Mouse (Mus musculus) layer of hippocampus, adult 2 months (tissue): ENCODE data around the gene Ces1g. TPM values are rescaled to one million over a fixed set of nuclear protein-coding genes. Genes with fewer than 3 reads are reported as not detected.

Source experiments
- DNase-seq, 2 experiments: peaks; one replicate each; pipeline ENCODE4 v3.0.0; 2022; ENCODE audit warnings: low spot score in 2 of 2
- H3K27ac ChIP-seq: fragments of 200-600 bp; 2 replicates; pipeline ENCODE4 v1.8.1; 2022
- H3K4me3 ChIP-seq: fragments of 200-600 bp; 2 replicates; pipeline ENCODE4 v1.8.1; 2022; ENCODE audit warnings: mild to moderate bottlenecking
- CTCF ChIP-seq: fragments of 200-600 bp; conservative IDR thresholded peaks from 2 replicates; pipeline ENCODE4 v1.8.1; 2022; ENCODE audit warnings: antibody characterized with exemption, mild to moderate bottlenecking, moderate library complexity
- long read RNA-seq, 2 experiments: library from polyadenylated mRNA; stranded (forward); transcript quantifications; one replicate each; pipeline ENCODE4 v2.0.0; 2021; ENCODE audit warnings: borderline mapping rate in 2 of 2
- total RNA-seq, 2 experiments: library from RNA; stranded (reverse); gene quantifications; 2 replicates each; pipeline ENCODE4 v1.2.3; 2021

The Ces1g gene
- not detected for total RNA-seq
- long read RNA-seq, experiment 1, result 0 reads
- long read RNA-seq, experiment 2, result 0 reads

DNA sequence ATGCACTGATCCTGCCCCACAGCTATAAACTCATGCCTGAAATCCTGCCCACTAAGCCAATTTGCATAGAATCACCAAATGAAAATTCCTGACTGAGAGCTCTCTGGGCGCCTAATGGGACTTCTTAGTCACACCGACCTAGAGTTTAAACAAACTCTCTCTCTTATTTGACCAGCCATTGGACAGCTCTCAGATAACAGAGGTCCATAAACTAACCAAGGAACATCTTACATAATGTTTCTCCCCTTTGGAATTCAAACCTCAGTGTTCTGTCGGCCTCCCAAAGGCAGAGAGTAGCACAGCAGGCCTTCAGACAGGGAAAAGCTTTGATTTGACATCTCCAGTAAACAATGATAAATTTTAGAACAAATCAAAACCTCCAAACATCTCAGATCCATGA is at the start of gene Ces1g:
Ces1g (minus strand) TSS at position 102 of the 400 bp plus-strand sequence.
- Histone ChIP-seq H3K4me3 (no peak within 1 kb of the TSS), H3K27ac (no peak within 1 kb of the TSS)
- TF ChIP-seq CTCF, result no peak
- DNase-seq, result no peak

- H3K27ac ChIP-seq, result no peak within 1 kb of the TSS
- no peak for TF ChIP-seq CTCF
- H3K4me3 ChIP-seq, result no peak within 1 kb of the TSS
- DNase-seq, result no peak
Observed at GRCm38 (mm10) chr8:93379625-93380024, 42.5 kb upstream of the Ces1g start, which contains the start of gene Ces1h. Ces1h (minus strand) TSS chr8:93379725.

DNA sequence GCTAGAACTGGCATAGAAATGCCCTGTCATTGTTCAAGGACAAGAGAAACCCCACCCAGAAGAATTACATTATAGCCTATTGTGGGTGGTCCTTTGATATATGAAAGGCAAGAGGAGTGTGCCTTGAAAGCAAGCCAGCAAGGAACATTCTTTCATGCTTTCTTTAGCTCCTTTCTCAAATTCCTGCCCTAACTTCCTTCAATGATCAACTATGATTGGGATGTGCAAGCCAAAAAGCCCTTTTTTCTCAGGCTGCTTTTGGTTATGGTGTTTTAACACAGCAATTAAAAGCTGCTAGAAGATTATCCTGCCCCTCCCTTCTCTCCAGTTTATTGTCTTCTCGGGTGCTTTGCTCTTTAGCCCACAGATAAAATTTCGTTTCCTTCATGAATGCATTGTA is 32.4 kb upstream of the Ces1g start:
- no peak overlapping the region for H3K27ac ChIP-seq
- no peak for DNase-seq
- H3K4me3 ChIP-seq, result no peak overlapping the region
- TF ChIP-seq CTCF, result no peak

DNA sequence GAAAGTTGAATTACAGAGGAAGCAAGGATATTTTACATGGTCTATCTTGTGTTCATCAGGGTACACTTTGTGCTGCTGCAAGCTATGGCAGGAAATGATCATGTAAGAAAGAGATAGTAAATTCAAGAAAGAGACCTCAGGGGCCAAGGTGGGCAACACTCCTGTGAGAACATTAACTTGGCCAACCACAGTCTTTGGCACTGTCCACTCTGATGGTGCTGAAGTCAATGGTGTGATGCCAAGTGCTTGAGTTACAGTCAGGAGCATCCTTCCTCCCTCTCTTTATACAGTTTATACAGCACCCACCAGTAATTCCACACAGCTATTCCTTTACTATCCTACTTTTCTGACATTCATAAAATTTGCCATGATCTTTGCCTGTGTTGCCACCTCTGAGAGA is 23.0 kb upstream of the Ces1g start:
- TF ChIP-seq CTCF, result no peak
- Histone ChIP-seq H3K27ac (no peak overlapping the region), H3K4me3 (no peak overlapping the region)
- no peak for DNase-seq

DNA sequence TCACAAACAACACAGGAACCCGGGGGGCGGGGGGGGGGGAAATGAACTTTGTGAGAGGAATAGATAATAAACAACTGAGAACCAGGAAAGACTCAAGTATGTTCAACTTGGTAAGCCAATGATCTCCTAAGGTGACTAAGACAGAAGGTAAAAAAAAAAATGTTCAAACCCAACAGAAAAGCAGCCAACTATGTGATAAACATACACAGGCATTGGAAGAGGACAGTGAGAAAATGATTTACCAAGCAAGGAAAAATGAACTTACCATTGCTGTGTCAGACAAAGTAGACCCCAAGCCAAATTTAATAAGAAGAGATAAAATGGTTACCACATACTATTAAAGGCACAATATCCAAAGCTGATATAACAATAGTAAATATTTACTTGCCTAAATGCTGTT is 2.4 kb upstream of the Ces1g start:
- Histone ChIP-seq H3K27ac (no peak overlapping the region), H3K4me3 (no peak overlapping the region)
- no peak for DNase-seq
- no peak for TF ChIP-seq CTCF

DNA sequence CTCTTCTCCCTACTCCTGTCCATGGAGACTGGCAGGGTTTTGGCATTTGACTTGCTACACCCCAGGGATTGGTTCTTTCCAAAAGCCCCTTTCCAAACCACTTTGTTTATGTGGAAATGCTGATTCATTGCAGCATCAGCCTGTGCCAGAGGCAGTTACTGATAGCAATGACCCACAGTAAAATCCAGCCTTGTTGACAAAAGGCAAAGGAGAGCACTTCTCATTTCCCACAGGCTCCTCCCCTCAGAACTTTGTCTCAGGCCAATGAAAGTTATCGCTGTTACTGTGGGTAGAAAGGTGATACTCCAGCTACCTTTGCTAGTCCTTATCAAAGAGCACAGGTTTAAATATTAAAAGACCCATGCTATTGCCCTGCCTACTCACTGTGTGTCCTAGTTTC is 4.4 kb downstream of the Ces1g start:
- no peak for DNase-seq
- Histone ChIP-seq H3K4me3 (no peak overlapping the region), H3K27ac (no peak overlapping the region)
- TF ChIP-seq CTCF, result no peak

DNA sequence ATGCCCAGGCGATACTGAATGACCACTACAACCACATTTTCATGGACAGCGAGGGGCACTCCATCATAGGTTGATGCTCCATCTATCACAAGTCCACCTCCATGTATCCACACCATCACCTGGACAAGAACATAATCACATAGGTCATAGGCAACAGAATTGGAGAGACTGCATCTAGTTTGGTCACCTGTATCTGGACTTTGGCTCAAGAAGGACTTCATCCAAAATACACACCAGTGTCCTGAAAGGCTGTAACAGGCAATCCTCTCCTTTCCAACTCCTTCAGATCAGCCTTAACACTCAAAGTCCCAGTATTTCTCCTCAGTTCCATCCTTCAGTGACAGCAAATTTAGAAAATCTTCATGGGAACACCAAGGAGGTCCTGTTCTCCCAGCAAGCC is 6.0 kb downstream of the Ces1g start:
- H3K4me3 ChIP-seq, result no peak overlapping the region
- no peak for TF ChIP-seq CTCF
- DNase-seq, result no peak
- H3K27ac ChIP-seq, result no peak overlapping the region

DNA sequence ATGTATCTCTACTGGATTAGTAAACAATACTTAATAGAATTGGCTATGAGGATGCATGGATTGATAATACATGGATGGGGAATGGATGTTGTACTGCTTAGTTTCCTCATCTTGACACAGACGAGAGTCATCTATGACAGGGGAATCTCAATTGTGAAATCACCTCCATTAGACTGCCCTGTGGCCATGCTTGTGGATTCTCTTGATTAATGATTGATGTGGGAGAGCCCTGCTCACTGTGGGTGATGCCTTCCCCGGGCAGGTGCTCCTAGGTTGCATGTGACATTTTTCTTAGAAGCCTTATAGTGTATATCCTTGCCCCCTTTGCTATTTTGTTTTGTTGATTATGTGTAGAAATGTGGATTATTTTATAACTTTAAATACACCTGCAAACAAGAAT is 12.0 kb downstream of the Ces1g start:
- no peak for TF ChIP-seq CTCF

GRCm38 (mm10) chr8:93317031-93317430 is 20.1 kb downstream of the Ces1g start:
- TF ChIP-seq CTCF, result no peak
- no peak overlapping the region for H3K4me3 ChIP-seq
- no peak overlapping the region for H3K27ac ChIP-seq
- no peak for DNase-seq

More for the DNA sequence above, 12.0 kb downstream of the Ces1g start:
- Histone ChIP-seq H3K27ac (no peak overlapping the region), H3K4me3 (no peak overlapping the region)
- no peak for DNase-seq

- no peak for DNase-seq
- Histone ChIP-seq H3K27ac (no peak overlapping the region), H3K4me3 (no peak overlapping the region)
- no peak for TF ChIP-seq CTCF
Observed at GRCm38 (mm10) chr8:93315557-93315956, 21.6 kb downstream of the Ces1g start.

GRCm38 (mm10) chr8:93283896-93284295 is 53.2 kb downstream of the Ces1g start:
- no peak for DNase-seq
- H3K27ac ChIP-seq, result no peak overlapping the region
- no peak for TF ChIP-seq CTCF
- H3K4me3 ChIP-seq, result no peak overlapping the region

DNA sequence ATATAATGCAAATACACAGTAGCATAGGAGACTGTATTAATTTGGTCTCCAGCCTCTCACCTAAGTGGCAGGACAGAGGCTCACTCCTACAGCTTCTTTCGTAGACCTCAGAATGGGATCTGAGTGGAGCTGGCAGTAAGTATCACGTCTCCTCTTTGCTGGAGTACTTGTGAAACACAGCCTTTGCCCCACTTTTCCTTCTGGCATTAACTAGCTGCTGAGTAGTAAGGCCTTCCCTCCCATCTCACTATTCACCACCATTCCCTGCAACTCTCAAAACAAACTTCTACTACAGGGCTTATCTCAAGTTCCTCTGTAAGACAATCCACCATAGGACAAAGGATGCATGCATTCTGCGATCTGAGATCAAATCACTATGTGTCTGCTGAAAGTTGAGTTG is 54.8 kb downstream of the Ces1g start:
- no peak overlapping the region for H3K4me3 ChIP-seq
- H3K27ac ChIP-seq, result no peak overlapping the region
- TF ChIP-seq CTCF, result no peak
- DNase-seq, result no peak

GRCm38 (mm10) chr8:93279556-93279955 is 57.6 kb downstream of the Ces1g start, which contains the start of gene Ces1f:
Ces1f (minus strand) TSS chr8:93279747.
- no peak for TF ChIP-seq CTCF
- H3K27ac ChIP-seq, result no peak within 1 kb of the TSS
- no peak within 1 kb of the TSS for H3K4me3 ChIP-seq
- no peak for DNase-seq

- TF ChIP-seq CTCF, result no peak
- DNase-seq, result peak in 1 of 2 experiments; percentile 10
Observed at GRCm38 (mm10) chr8:93278176-93278805, 58.8 kb downstream of the Ces1g start.

More at GRCm38 (mm10) chr8:93278176-93278805, 58.8 kb downstream of the Ces1g start:
- no peak overlapping the region for H3K27ac ChIP-seq
- H3K4me3 ChIP-seq, result no peak overlapping the region
